ENCODE assay signal across 9 mouse cellular contexts in the genomic region with DNA sequence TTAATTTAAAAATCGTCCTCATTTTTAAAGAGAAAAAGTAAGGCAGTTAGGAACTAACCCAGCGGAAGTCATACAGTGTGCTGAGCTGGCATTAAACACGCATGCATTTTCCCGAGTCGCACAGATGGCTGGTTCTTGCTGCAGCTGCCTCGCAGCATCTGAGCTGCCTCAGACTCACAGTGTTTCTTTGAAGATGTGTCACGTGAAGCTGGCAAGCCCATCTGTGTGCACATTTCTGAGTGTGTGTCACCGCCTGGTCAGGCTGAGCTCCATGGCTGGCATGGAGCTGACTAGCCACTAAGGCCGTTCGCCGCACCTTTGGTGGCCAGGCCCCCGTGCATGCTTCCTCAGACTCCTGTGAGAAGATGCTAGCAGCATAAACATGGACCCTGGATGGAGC. TPM values are rescaled to one million over a fixed set of nuclear protein-coding genes. Genes with fewer than 3 reads are reported as not detected.
DNase-seq lines count a peak whose midpoint lies in the region; ATAC-seq and TF ChIP-seq lines count a peak whose summit lies in the region.
"Had no signal": no experiment of that assay in that cellular context is flagged by ENCODE, and none has a peak within 500 bp of the region (broad histone marks: within the 10 kb centered on the region; RNA-seq: fewer than 3 reads in every experiment).

No protein-coding gene starts in this region.

- H3K27ac ChIP-seq in forebrain, embryonic 12.5 days = peak overlapping the region; percentile 71
- peak overlapping the region; percentile 86 for H3K27ac ChIP-seq in left cerebral cortex, adult 2 months

- H3K36me3 ChIP-seq in forebrain, embryonic 12.5 days (replicated peaks) = no peaks in the 10 kb centered on the region

- TF ChIP-seq CTCF in left cerebral cortex, adult 2 months (IDR thresholded peaks at IDR 0.05) = no peak

- peaks cover 19% of the 10 kb centered on the region for H3K4me1 ChIP-seq in forebrain, embryonic 12.5 days

- H3K4me2 ChIP-seq in forebrain, embryonic 12.5 days = no peak overlapping the region

- DNase-seq in frontal cortex, postnatal 25 days (ENCODE audit: low spot score in 2 of 2) = peak; percentile 59 to 64
- DNase-seq in left cerebral cortex, adult 2 months (ENCODE audit: extremely low spot score in 1 of 2, low spot score in 2 of 2) = peak; percentile 66 to 75
- DNase-seq in right cerebral cortex, postnatal 10 days (ENCODE audit: low spot score in 2 of 2) = peak; percentile 88 to 95
- DNase-seq in gastrocnemius, postnatal 4 days (ENCODE audit: low spot score in 2 of 2) = no peak
- DNase-seq in heart, postnatal 10 days = no peak
- no peak for DNase-seq in ovary, postnatal 14 days (ENCODE audit: low spot score)
- no peak for DNase-seq in Muller cell, postnatal 12 days (ENCODE audit: inconsistent ontology term)

- peak; percentile 12; the same call in 1 of the 2 replicates for ATAC-seq in forebrain, embryonic 12.5 days (ENCODE audit: low FRiP score)
- ATAC-seq: Patski had no signal

- peaks cover 11% of the 10 kb centered on the region for H3K27me3 ChIP-seq in forebrain, embryonic 12.5 days

- H3K9ac ChIP-seq in forebrain, embryonic 12.5 days = no peak overlapping the region

- 78% methylated on average over 12 of the region's 12 CpGs for WGBS in forebrain, embryonic 12.5 days

- H3K4me3 ChIP-seq in forebrain, embryonic 12.5 days (replicated peaks) = no peak overlapping the region
- no peak overlapping the region for H3K4me3 ChIP-seq in left cerebral cortex, adult 2 months

- H3K9me3 ChIP-seq in forebrain, embryonic 12.5 days = no peaks in the 10 kb centered on the region

- intact Hi-C loops in left cerebral cortex, adult 2 months (cut with DNase I) = no loop called here
- intact Hi-C loops in heart, postnatal 10 days (cut with DNase I) = no loop called here

RNA-seq across cellular contexts. Expression of a gene that starts 1.4 kb away (rescaled TPM):
- polyA plus RNA-seq in forebrain, embryonic 12.5 days (2016; fragmentation: Nextera tagmentation; extraction: Ambion mirVana) = 5.5 and 6.6 TPM in 2 replicates
- 10 to 100 TPM; 59.5 to 63.7 TPM for total RNA-seq in left cerebral cortex, adult 2 months (2021)
- total RNA-seq in gastrocnemius, postnatal 4 days (2021) = under 1 TPM; 0.34 to 0.49 TPM
- 1 to 10 TPM in 1 of 2 experiments, under 1 TPM in 1; 0.74 to 1.3 TPM for total RNA-seq in heart, postnatal 10 days (2021)

RNA-seq across cellular contexts. Expression of a gene that starts 3.1 kb away (rescaled TPM):
- polyA plus RNA-seq in forebrain, embryonic 12.5 days (2016; fragmentation: Nextera tagmentation; extraction: Ambion mirVana) = 0.86 and 1.5 TPM in 2 replicates
- total RNA-seq in left cerebral cortex, adult 2 months (2021) = 1 to 10 TPM; 1.5 to 2.7 TPM
- not detected for total RNA-seq in gastrocnemius, postnatal 4 days (2021)
- under 1 TPM in 1 of 2 experiments, not detected in 1; 0.40 TPM for total RNA-seq in heart, postnatal 10 days (2021)

RNA-seq across cellular contexts. Expression of a gene that starts 46.3 kb away (rescaled TPM):
- polyA plus RNA-seq in forebrain, embryonic 12.5 days (2016; fragmentation: Nextera tagmentation; extraction: Ambion mirVana) = 10.6 and 12.0 TPM in 2 replicates
- total RNA-seq in left cerebral cortex, adult 2 months (2021) = 100 to 1,000 TPM; 278 to 294 TPM
- 1 to 10 TPM; 4.0 to 4.2 TPM for total RNA-seq in gastrocnemius, postnatal 4 days (2021)
- 10 to 100 TPM; 28.3 to 39.0 TPM for total RNA-seq in heart, postnatal 10 days (2021)

Comparison
In these comparisons a context has a peak if more than half of its experiments do, and no peak if none do; other contexts are left out.
1. DNase-seq: peak in frontal cortex, postnatal 25 days (2 of 2), left cerebral cortex, adult 2 months (2 of 2) and right cerebral cortex, postnatal 10 days (2 of 2); none in gastrocnemius, postnatal 4 days (0 of 2), heart, postnatal 10 days (0 of 2), ovary, postnatal 14 days (single experiment) and Muller cell, postnatal 12 days (single experiment).
2. RNA of a gene that starts 1.4 kb away (total RNA-seq): 59.5 to 63.7 TPM in left cerebral cortex, adult 2 months; 0.74 to 1.3 TPM in heart, postnatal 10 days and 0.34 to 0.49 TPM in gastrocnemius, postnatal 4 days; every median in the first group is over 10 times any median in the second.
3. RNA of a gene that starts 46.3 kb away (total RNA-seq): 278 to 294 TPM in left cerebral cortex, adult 2 months; 28.3 to 39.0 TPM in heart, postnatal 10 days and 4.0 to 4.2 TPM in gastrocnemius, postnatal 4 days; every median in the first group is over 4 times any median in the second.